Mouse (Mus musculus) MEL (cell line): ENCODE data around the gene Atp6v1g2. TPM values are rescaled to one million over a fixed set of nuclear protein-coding genes. Genes with fewer than 3 reads are reported as not detected.
A peak's percentile ranks its signal among the peaks of the same experiment; 100 is the strongest.

ENCODE experiments used
- DNase-seq: peaks from one replicate; pipeline ENCODE4 v3.0.0; 2011; ENCODE audit warnings: low read depth, low spot score
- H3K27ac ChIP-seq: 2 replicates; pipeline ENCODE4 v1.5.1; 2012; ENCODE audit warnings: low read depth, mild to moderate bottlenecking, control low read depth, low read length, moderate library complexity; ENCODE audit not compliant: control insufficient read depth
- H3K27me3 ChIP-seq, 2 experiments: fragments of 150-350 bp in 1 of 2; sonication (generic) in 1 of 2; 2 replicates each; pipeline ENCODE4 v1.6.1; 2012; ENCODE audit warnings: low read length in 2 of 2, mild to moderate bottlenecking in 2 of 2, improper control_type of control experiment in 1 of 2, moderate library complexity in 1 of 2; ENCODE audit not compliant: insufficient read depth in 2 of 2, control insufficient read depth in 1 of 2
- H3K36me3 ChIP-seq, 2 experiments: 2 replicates each; pipeline ENCODE4 v1.6.1; 2012 to 2014; ENCODE audit warnings: low read length in 2 of 2, improper control_type of control experiment in 1 of 2, inconsistent platforms in 1 of 2, mild to moderate bottlenecking in 1 of 2; ENCODE audit not compliant: insufficient read depth in 2 of 2, control insufficient read depth in 1 of 2
- H3K4me1 ChIP-seq, 2 experiments: fragments of 150-350 bp in 1 of 2; sonication (generic) in 1 of 2; 2 replicates each; pipeline ENCODE4 v1.6.1; 2012; ENCODE audit warnings: low read length in 2 of 2, improper control_type of control experiment in 1 of 2, mild to moderate bottlenecking in 1 of 2; ENCODE audit not compliant: insufficient read depth in 2 of 2, control insufficient read depth in 1 of 2
- H3K4me3 ChIP-seq, 2 experiments: fragments of 150-350 bp in 1 of 2; sonication (generic) in 1 of 2; 2 replicates each; pipeline ENCODE4 v1.5.1; 2012; ENCODE audit warnings: low read depth in 2 of 2, low read length in 2 of 2, mild to moderate bottlenecking in 2 of 2, moderate library complexity in 2 of 2, control low read depth in 1 of 2, improper control_type of control experiment in 1 of 2; ENCODE audit not compliant: control insufficient read depth in 1 of 2, insufficient read depth in 1 of 2
- H3K79me2 ChIP-seq: 2 replicates; pipeline ENCODE4 v1.6.1; 2012; ENCODE audit warnings: mild to moderate bottlenecking, low read length, moderate library complexity; ENCODE audit not compliant: control insufficient read depth, poor library complexity, insufficient read depth
- H3K9ac ChIP-seq: 2 replicates; pipeline ENCODE4 v1.6.1; 2012; ENCODE audit warnings: low read depth, mild to moderate bottlenecking, control low read depth, low read length, moderate library complexity; ENCODE audit not compliant: control insufficient read depth, poor library complexity, severe bottlenecking
- H3K9me3 ChIP-seq: fragments of 150-350 bp; sonication (generic); replicated peaks from 2 replicates; pipeline ENCODE4 v1.6.1; 2012; ENCODE audit warnings: mild to moderate bottlenecking, low read length, improper control_type of control experiment, moderate library complexity; ENCODE audit not compliant: insufficient read depth
- CHD2 ChIP-seq: IDR thresholded peaks from 2 replicates; pipeline ENCODE4 v1.6.1; 2011; ENCODE audit warnings: low read length, improper control_type of control experiment
- CTCF ChIP-seq, 3 experiments: IDR thresholded peaks in 2 of 3; conservative IDR thresholded peaks in 1 of 3; 2 replicates each; pipeline ENCODE4 v1.5.1; 2011 to 2012; ENCODE audit warnings: low read length in 3 of 3, low read depth in 2 of 3, mild to moderate bottlenecking in 2 of 3, improper control_type of control experiment in 1 of 3, inconsistent platforms in 1 of 3, mixed read lengths in 1 of 3, moderate library complexity in 1 of 3; ENCODE audit not compliant: control insufficient read depth in 1 of 3, insufficient read depth in 1 of 3, poor library complexity in 1 of 3, severe bottlenecking in 1 of 3
- ELF1 ChIP-seq: IDR thresholded peaks from 2 replicates; pipeline ENCODE4 v1.6.1; 2014; ENCODE audit warnings: low read depth, mild to moderate bottlenecking, inconsistent platforms, low read length, improper control_type of control experiment, moderate library complexity
- EP300 ChIP-seq, 2 experiments: IDR thresholded peaks; 2 replicates each; pipeline ENCODE4 v1.6.1; 2011; ENCODE audit warnings: improper control_type of control experiment in 2 of 2, low read length in 2 of 2, low read depth in 1 of 2, mild to moderate bottlenecking in 1 of 2
- KAT2A ChIP-seq: conservative IDR thresholded peaks from 2 replicates; pipeline ENCODE4 v1.6.1; 2012; ENCODE audit warnings: low read depth, low read length, improper control_type of control experiment, inconsistent platforms
- MAFK ChIP-seq: IDR thresholded peaks from 2 replicates; pipeline ENCODE4 v1.6.1; 2011; ENCODE audit warnings: low read depth, mild to moderate bottlenecking, low read length, improper control_type of control experiment, borderline replicate concordance
- MAX ChIP-seq: IDR thresholded peaks from 2 replicates; pipeline ENCODE4 v1.6.1; 2011; ENCODE audit warnings: low read length, improper control_type of control experiment
- MAZ ChIP-seq: IDR thresholded peaks from 2 replicates; pipeline ENCODE4 v1.6.1; 2012; ENCODE audit warnings: low read depth, mild to moderate bottlenecking, inconsistent platforms, low read length, improper control_type of control experiment
- MYC ChIP-seq: IDR thresholded peaks from 2 replicates; pipeline ENCODE4 v1.6.1; 2011; ENCODE audit warnings: low read depth, mild to moderate bottlenecking, low read length, improper control_type of control experiment, moderate library complexity
- POLR2AphosphoS5 ChIP-seq: IDR thresholded peaks from 2 replicates; pipeline ENCODE4 v1.6.1; 2012; ENCODE audit warnings: low read depth, borderline replicate concordance, mild to moderate bottlenecking, inconsistent platforms, low read length, moderate library complexity, mixed read lengths
- TBP ChIP-seq: IDR thresholded peaks from 2 replicates; pipeline ENCODE4 v1.8.0; 2011; ENCODE audit warnings: low read depth, low read length, improper control_type of control experiment
- polyA plus RNA-seq, 2 experiments: library from polyadenylated mRNA; stranded (reverse) in 1 of 2; unstranded in 1 of 2; fragments of >175 nt in 1 of 2; fragments of >200 nt in 1 of 2; gene quantifications; 2 replicates each; pipeline versions ENCODE4 v1.2.1 to v1.2.4; 2012; ENCODE audit warnings: low replicate concordance in 2 of 2, low read depth in 1 of 2; ENCODE audit not compliant: insufficient read length in 2 of 2, insufficient read depth in 1 of 2, missing spikeins in 1 of 2
- total RNA-seq: library from RNA; depleted of rRNA; stranded (reverse); fragments of 300-350 nt; gene quantifications from 2 replicates; pipeline ENCODE4 v1.2.3, GENCODE M21; 2012

Atp6v1g2 gene
- total and polyA plus RNA-seq, 3 experiments, result 0.46 to 4.7 TPM; not detected in 1

GRCm38 (mm10) chr17:35254241-35255098 is 21.0 kb downstream of the Atp6v1g2 start (continued):
- TF ChIP-seq TBP (no peak), MAX (no peak), CTCF (IDR thresholded peaks at IDR 0.05 in 2 of 3, conservative IDR thresholded peaks at IDR 0.05 in 1 of 3; ENCODE audit: control insufficient read depth in 1 of 3, insufficient read depth in 1 of 3, low read depth in 2 of 3, low read length in 3 of 3, poor library complexity in 1 of 3, severe bottlenecking in 1 of 3) (peak; percentile 91 to 98 (median 95)), MYC (0 out of 2 replicates have a peak, but pooled peaks have one; percentile 41)

DNA sequence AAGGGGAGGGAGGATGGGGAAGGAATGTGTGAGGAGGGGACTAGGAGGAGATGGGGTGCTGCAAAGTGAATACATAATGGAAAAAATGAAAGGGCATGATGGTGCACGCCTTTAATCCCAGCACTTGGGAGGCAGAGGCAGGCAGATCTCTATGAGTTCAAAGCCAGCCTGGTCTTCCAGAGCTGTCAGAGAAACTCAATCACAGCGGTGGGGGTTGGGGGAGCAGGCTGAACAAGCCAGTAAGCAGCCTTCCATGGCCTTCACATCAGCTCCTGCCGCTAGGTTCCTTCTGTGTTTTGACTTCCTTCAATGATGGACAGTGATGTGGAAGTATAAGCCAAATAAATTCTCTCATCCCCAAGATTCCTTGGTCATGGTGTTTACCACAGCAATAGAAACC is 21.8 kb downstream of the Atp6v1g2 start:
- Histone ChIP-seq H3K36me3 (peaks cover 0 to 5% of the 10 kb centered on the region in 2 experiments; a peak in 2 of 4 replicates), H3K9ac (no peak overlapping the region), H3K4me3 (no peak overlapping the region), H3K27me3 (no peaks in the 10 kb centered on the region), H3K79me2 (no peaks in the 10 kb centered on the region; the same call in 1 of the 2 replicates), H3K4me1 (peaks cover 5 to 13% of the 10 kb centered on the region in 2 experiments), H3K27ac (no peak overlapping the region), H3K9me3 (no peaks in the 10 kb centered on the region)
- no peak for DNase-seq
- TF ChIP-seq EP300 (IDR thresholded peaks at IDR 0.05; ENCODE audit: low read depth in 1 of 2, low read length in 2 of 2) (no peak), ELF1 (no peak), POLR2AphosphoS5 (no peak), MAZ (no peak), CHD2 (no peak), KAT2A (no peak), MYC (no peak)

GRCm38 (mm10) chr17:35255704-35256103 is 22.2 kb downstream of the Atp6v1g2 start:
- Histone ChIP-seq H3K9me3 (no peaks in the 10 kb centered on the region), H3K9ac (no peak overlapping the region), H3K27ac (no peak overlapping the region), H3K79me2 (no peaks in the 10 kb centered on the region; the same call in 1 of the 2 replicates), H3K27me3 (no peaks in the 10 kb centered on the region), H3K4me1 (peaks cover 5 to 13% of the 10 kb centered on the region in 2 experiments), H3K4me3 (no peak overlapping the region), H3K36me3 (peaks cover 0 to 5% of the 10 kb centered on the region in 2 experiments; a peak in 1 of 4 replicates)
- TF ChIP-seq MAFK, result no peak
- 0 out of 2 replicates have a peak, but pooled peaks have one; percentile 13 for TF ChIP-seq MAX
- DNase-seq, result peak; percentile 58
